Mouse (Mus musculus) CH12.LX (cell line): Measurements from ENCODE around the gene Uvrag. TPM values are rescaled to one million over a fixed set of nuclear protein-coding genes. Genes with fewer than 3 reads are reported as not detected.

Experiments used
- DNase-seq: peaks from one replicate; pipeline ENCODE4 v3.0.0-alpha.2; 2013; ENCODE audit errors: extremely low read depth
- H3K27ac ChIP-seq: 2 replicates; pipeline ENCODE4 v1.5.1; 2012; ENCODE audit warnings: low read depth, mild to moderate bottlenecking, control low read depth, moderate library complexity; ENCODE audit not compliant: insufficient read depth
- H3K27me3 ChIP-seq: replicated peaks from 2 replicates; pipeline ENCODE3; 2012; ENCODE audit warnings: inconsistent platforms
- H3K36me3 ChIP-seq, 2 experiments: replicated peaks in 1 of 2; 2 replicates each; pipeline versions ENCODE3 to v1.6.1; 2012; ENCODE audit warnings: inconsistent platforms in 1 of 2, low read length in 1 of 2, mild to moderate bottlenecking in 1 of 2, mixed read lengths in 1 of 2, moderate library complexity in 1 of 2; ENCODE audit not compliant: control insufficient read depth in 1 of 2, insufficient read depth in 1 of 2
- H3K4me1 ChIP-seq, 2 experiments: 2 replicates each; pipeline ENCODE4 v1.6.1; 2012; ENCODE audit warnings: inconsistent platforms in 1 of 2, moderate library complexity in 1 of 2; ENCODE audit not compliant: insufficient read depth in 2 of 2, control insufficient read depth in 1 of 2
- H3K4me2 ChIP-seq: 2 replicates; pipeline ENCODE4 v1.6.1; 2012; ENCODE audit warnings: low read depth, mild to moderate bottlenecking, control low read depth; ENCODE audit not compliant: poor library complexity, insufficient read depth, severe bottlenecking
- H3K4me3 ChIP-seq, 3 experiments: fragments of 150-350 bp in 1 of 3; sonication (generic) in 1 of 3; replicated peaks in 1 of 3; 2 replicates each; pipeline versions ENCODE3 to v1.5.1; 2011 to 2012; ENCODE audit warnings: low read depth in 2 of 3, low read length in 2 of 3, mild to moderate bottlenecking in 2 of 3, moderate library complexity in 2 of 3, control low read depth in 1 of 3, improper control_type of control experiment in 1 of 3, inconsistent platforms in 1 of 3, mixed read lengths in 1 of 3; ENCODE audit not compliant: poor library complexity in 1 of 3
- H3K79me2 ChIP-seq: replicated peaks from 2 replicates; pipeline ENCODE4 v1.6.1; 2012; ENCODE audit warnings: mild to moderate bottlenecking, moderate library complexity; ENCODE audit not compliant: control insufficient read depth, poor library complexity, insufficient read depth, severe bottlenecking; ENCODE audit errors: extremely low read depth
- H3K9ac ChIP-seq: 2 replicates; pipeline ENCODE4 v1.6.1; 2012; ENCODE audit warnings: low read depth, mild to moderate bottlenecking, control low read depth, moderate library complexity; ENCODE audit not compliant: insufficient read depth
- H3K9me3 ChIP-seq: replicated peaks from 2 replicates; pipeline ENCODE3; 2012; ENCODE audit warnings: low read length, inconsistent platforms, mixed read lengths
- BHLHE40 ChIP-seq: IDR thresholded peaks from 2 replicates; pipeline ENCODE4 v1.6.1; 2011; ENCODE audit warnings: mild to moderate bottlenecking, low read depth, low read length, improper control_type of control experiment
- CHD2 ChIP-seq: IDR thresholded peaks from 2 replicates; pipeline ENCODE4 v1.6.1; 2011; ENCODE audit warnings: low read length, improper control_type of control experiment
- CTCF ChIP-seq, 2 experiments: IDR thresholded peaks in 1 of 2; conservative IDR thresholded peaks in 1 of 2; 2 replicates each; pipeline ENCODE4 v1.5.1; 2011 to 2012; ENCODE audit warnings: low read depth in 2 of 2, low read length in 2 of 2, improper control_type of control experiment in 1 of 2, inconsistent platforms in 1 of 2, mild to moderate bottlenecking in 1 of 2, moderate library complexity in 1 of 2
- ELF1 ChIP-seq: IDR thresholded peaks from 2 replicates; pipeline ENCODE4 v1.6.1; 2014; ENCODE audit warnings: low read depth, mild to moderate bottlenecking, inconsistent platforms, low read length, improper control_type of control experiment
- EP300 ChIP-seq: IDR thresholded peaks from 2 replicates; pipeline ENCODE4 v1.6.1; 2011; ENCODE audit warnings: low read length, improper control_type of control experiment
- ETS1 ChIP-seq: conservative IDR thresholded peaks from 2 replicates; pipeline ENCODE4 v1.6.1; 2012; ENCODE audit warnings: low read depth, mild to moderate bottlenecking, inconsistent platforms, low read length, improper control_type of control experiment, moderate library complexity
- GABPA ChIP-seq: IDR thresholded peaks from 2 replicates; pipeline ENCODE4 v1.6.1; 2012; ENCODE audit warnings: low read depth, low read length, improper control_type of control experiment, inconsistent platforms; ENCODE audit not compliant: insufficient replicate concordance
- HCFC1 ChIP-seq: IDR thresholded peaks from 2 replicates; pipeline ENCODE4 v1.6.1; 2012; ENCODE audit warnings: low read depth, mild to moderate bottlenecking, inconsistent platforms, low read length, improper control_type of control experiment
- JUN ChIP-seq: IDR thresholded peaks from 2 replicates; pipeline ENCODE4 v1.6.1; 2011; ENCODE audit warnings: low read depth, mild to moderate bottlenecking, low read length, improper control_type of control experiment, moderate library complexity; ENCODE audit not compliant: insufficient read depth
- JUND ChIP-seq: conservative IDR thresholded peaks from 2 replicates; pipeline ENCODE4 v1.6.1; 2011; ENCODE audit warnings: low read depth, low read length, improper control_type of control experiment
- MAFK ChIP-seq: IDR thresholded peaks from 2 replicates; pipeline ENCODE4 v1.6.1; 2011; ENCODE audit warnings: low read length, improper control_type of control experiment; ENCODE audit not compliant: insufficient replicate concordance
- MAX ChIP-seq: IDR thresholded peaks from 2 replicates; pipeline ENCODE4 v1.6.1; 2011; ENCODE audit warnings: low read length, improper control_type of control experiment
- PAX5 ChIP-seq: IDR thresholded peaks from 2 replicates; pipeline ENCODE4 v1.6.1; 2012; ENCODE audit warnings: low read length, inconsistent platforms, mixed read lengths
- POLR2AphosphoS2 ChIP-seq: IDR thresholded peaks from 2 replicates; pipeline ENCODE4 v1.6.1; 2011; ENCODE audit warnings: low read depth, low read length, improper control_type of control experiment
- SIN3A ChIP-seq: IDR thresholded peaks from 2 replicates; pipeline ENCODE4 v1.6.1; 2012; ENCODE audit warnings: low read length, improper control_type of control experiment, inconsistent platforms
- TCF12 ChIP-seq: IDR thresholded peaks from 2 replicates; pipeline ENCODE4 v1.6.1; 2014; ENCODE audit warnings: low read depth, mild to moderate bottlenecking, inconsistent platforms, low read length, improper control_type of control experiment
- USF1 ChIP-seq: IDR thresholded peaks from 2 replicates; pipeline ENCODE4 v1.6.1; 2014; ENCODE audit warnings: low read depth, mild to moderate bottlenecking, inconsistent platforms, low read length, improper control_type of control experiment
- USF2 ChIP-seq: conservative IDR thresholded peaks from 2 replicates; pipeline ENCODE4 v1.6.1; 2011; ENCODE audit warnings: low read depth, low read length, improper control_type of control experiment
- ZC3H11A ChIP-seq: IDR thresholded peaks from 2 replicates; pipeline ENCODE4 v1.6.1; 2012; ENCODE audit warnings: low read depth, mild to moderate bottlenecking, inconsistent platforms, low read length, improper control_type of control experiment
- ZNF384 ChIP-seq: IDR thresholded peaks from 2 replicates; pipeline ENCODE4 v1.6.1; 2012; ENCODE audit warnings: low read depth, low read length, improper control_type of control experiment, inconsistent platforms
- dilution Hi-C: fragments of 300-500 bp; cut with MboI; formaldehyde crosslinking; loops from 2 replicates; pipeline ENCODE4 v1.14.3; 2020; ENCODE audit warnings: low sequenced_read_pairs; ENCODE audit not compliant: extremely low pct_unique_long_range_greater_than_20kb, extremely low pct_ligation_motif_present
- in situ Hi-C: fragments of 300-500 bp; cut with MboI; formaldehyde crosslinking; loops from 3 replicates; pipeline ENCODE4 v1.14.3; 2019; ENCODE audit warnings: low sequenced_read_pairs, low pct_ligation_motif_present, low pct_unique_long_range_greater_than_20kb, mixed read lengths
- polyA plus RNA-seq: library from polyadenylated mRNA; unstranded; fragments of >175 nt; gene quantifications from 2 replicates; pipeline ENCODE4 v1.2.1, GENCODE M21; 2012; ENCODE audit warnings: low read depth; ENCODE audit not compliant: insufficient read length
- total RNA-seq, 2 experiments: library from RNA; depleted of rRNA; stranded (reverse); fragments of 300-350 nt in 1 of 2; fragments of >200 nt in 1 of 2; gene quantifications; 2 replicates each; pipeline ENCODE4 v1.2.3; 2012 to 2014

The Uvrag gene
- total and polyA plus RNA-seq, 3 experiments: 20.6 to 47.4 (median 37.5) TPM

DNA sequence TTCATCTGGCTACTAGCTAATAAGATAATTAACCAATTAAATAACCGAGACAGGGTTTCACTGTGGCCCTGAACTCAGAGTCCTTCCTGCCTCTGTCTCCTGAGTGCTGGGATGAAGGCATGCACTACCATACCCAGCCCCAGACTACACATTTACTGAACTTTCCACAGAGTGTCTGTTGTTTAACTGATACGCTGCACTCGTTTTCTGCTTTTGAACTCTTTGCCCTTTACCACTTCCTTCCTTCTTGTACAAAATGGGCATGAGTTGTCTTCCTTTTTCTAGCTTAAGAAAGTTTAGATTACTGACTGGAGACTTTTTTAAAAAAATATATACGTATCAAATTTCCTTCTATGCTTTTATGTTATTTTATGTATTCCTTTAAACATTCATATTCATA is 147.5 kb downstream of the Uvrag start:
- no peaks in the 10 kb centered on the region for H3K79me2 ChIP-seq
- no peak overlapping the region for H3K4me3 ChIP-seq
- no peak overlapping the region for H3K9ac ChIP-seq
- peaks cover 2 to 67% of the 10 kb centered on the region in 2 experiments; a peak in 3 of 4 replicates for H3K4me1 ChIP-seq
- peaks cover 16 to 74% of the 10 kb centered on the region in 2 experiments for H3K36me3 ChIP-seq
- in situ Hi-C loops (no loop called here), dilution Hi-C loops (no loop called here)
- no peak overlapping the region for H3K27ac ChIP-seq
- H3K9me3 ChIP-seq: no peaks in the 10 kb centered on the region
- TF ChIP-seq HCFC1 (no peak), MAX (no peak), TCF12 (no peak), BHLHE40 (no peak), SIN3A (no peak), USF2 (no peak), JUN (no peak), GABPA (no peak), JUND (no peak), ELF1 (no peak), ETS1 (no peak), POLR2AphosphoS2 (no peak), PAX5 (no peak), MAFK (no peak), CTCF (conservative IDR thresholded peaks at IDR 0.05 in 1 of 2, IDR thresholded peaks at IDR 0.05 in 1 of 2; ENCODE audit: low read depth in 2 of 2, low read length in 2 of 2) (no peak), ZC3H11A (no peak), ZNF384 (no peak), EP300 (no peak), USF1 (no peak)
- H3K27me3 ChIP-seq: no peaks in the 10 kb centered on the region
- DNase-seq: peak; percentile 12
- no peak overlapping the region for H3K4me2 ChIP-seq

DNA sequence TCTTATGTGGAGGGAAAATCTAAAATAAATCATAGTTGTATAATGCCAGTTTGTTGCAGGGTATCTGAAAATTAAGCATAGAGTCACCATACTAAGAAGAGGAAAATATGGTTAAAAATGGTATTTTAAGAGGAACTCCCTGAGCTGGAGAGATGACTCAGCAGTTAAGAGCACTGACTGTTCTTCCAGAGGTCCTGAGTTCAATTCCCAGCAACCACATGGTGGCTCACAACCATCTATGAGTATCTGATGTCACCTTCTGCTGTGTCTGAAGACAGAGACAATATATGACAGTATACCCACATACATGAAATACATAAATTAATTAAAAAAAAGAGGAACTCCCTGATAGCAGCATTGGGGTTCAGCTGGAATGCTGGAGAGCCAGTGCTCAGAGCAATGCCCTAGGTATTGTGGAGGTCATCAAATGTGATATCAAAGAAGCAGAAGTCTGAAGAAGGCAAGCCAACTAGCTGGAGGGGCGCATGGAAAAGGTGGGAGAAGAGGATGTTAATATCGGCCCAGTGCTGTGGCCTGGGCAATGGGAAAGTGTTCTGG is 149.7 kb downstream of the Uvrag start:
- H3K27me3 ChIP-seq: no peaks in the 10 kb centered on the region
- peaks cover 23 to 86% of the 10 kb centered on the region in 2 experiments for H3K36me3 ChIP-seq
- H3K27ac ChIP-seq: no peak overlapping the region
- no peak for DNase-seq
- H3K4me1 ChIP-seq: peaks cover 0 to 47% of the 10 kb centered on the region in 2 experiments; a peak in 2 of 4 replicates
- dilution Hi-C loops: no loop called here
- H3K79me2 ChIP-seq: no peaks in the 10 kb centered on the region
- H3K9me3 ChIP-seq: no peaks in the 10 kb centered on the region
- H3K4me3 ChIP-seq: no peak overlapping the region
- in situ Hi-C loops: no loop called here
- TF ChIP-seq GABPA (no peak), HCFC1 (no peak), CHD2 (no peak), ELF1 (no peak)
- TF ChIP-seq, all 38 proteins: peak for 0
- Histone ChIP-seq H3K4me2 (no peak overlapping the region), H3K9ac (no peak overlapping the region)
